Mouse (Mus musculus): ENCODE measurements around the gene H2-Q2. TPM values are rescaled to one million over a fixed set of nuclear protein-coding genes. Genes with fewer than 3 reads are reported as not detected.

H2-Q2 gene
- total and polyA plus RNA-seq, 2 experiments from 2014 or later: 0.22 TPM; not detected in 1

- ATAC-seq (ENCODE audit: insufficient read depth, low read depth): no peak
- H3K4me3 ChIP-seq (ENCODE audit: low read depth, low read length): no peak overlapping the region
- no peaks in the 10 kb centered on the region for H3K36me3 ChIP-seq (replicated peaks; ENCODE audit: control insufficient read depth, insufficient read depth, low read length)
- no peak overlapping the region for H3K9ac ChIP-seq (replicated peaks; ENCODE audit: low read depth, low read length)
- H3K27ac ChIP-seq (ENCODE audit: low read depth): no peak overlapping the region
- TF ChIP-seq CTCF (IDR thresholded peaks at IDR 0.05; ENCODE audit: low read depth) (no peak), EP300 (IDR thresholded peaks at IDR 0.05; ENCODE audit: low read depth) (no peak)
- H3K27me3 ChIP-seq (ENCODE audit: control insufficient read depth, insufficient read depth, low read length): peaks cover 5% of the 10 kb centered on the region; the same call in 1 of the 2 replicates
- no peaks in the 10 kb centered on the region for H3K9me3 ChIP-seq (replicated peaks; ENCODE audit: control insufficient read depth, low read length)
- no peak overlapping the region for H3K4me2 ChIP-seq (ENCODE audit: low read depth, low read length)
- DNase-seq (ENCODE audit: low spot score): no peak
- 71% methylated on average over 2 of the region's 2 CpGs for WGBS
- 0 out of 2 replicates have a peak, but pooled peaks cover 2% of the 10 kb centered on the region for H3K4me1 ChIP-seq (ENCODE audit: control insufficient read depth, insufficient read depth)
Measured at GRCm38 (mm10) chr17:35354071-35354470, 12.0 kb downstream of the H2-Q2 start.

- H3K27me3 ChIP-seq (ENCODE audit: control insufficient read depth, insufficient read depth, low read length): peaks cover 12% of the 10 kb centered on the region; the same call in 1 of the 2 replicates
- H3K4me1 ChIP-seq (ENCODE audit: control insufficient read depth, insufficient read depth): peaks cover 8% of the 10 kb centered on the region; the same call in 1 of the 2 replicates
- no peak for ATAC-seq (ENCODE audit: insufficient read depth, low read depth)
- no peaks in the 10 kb centered on the region for H3K36me3 ChIP-seq (replicated peaks; ENCODE audit: control insufficient read depth, insufficient read depth, low read length)
- H3K4me2 ChIP-seq (ENCODE audit: low read depth, low read length): no peak overlapping the region
- WGBS: 18% methylated on average over 1 of the region's 1 CpGs
- H3K4me3 ChIP-seq (ENCODE audit: low read depth, low read length): no peak overlapping the region
- no peaks in the 10 kb centered on the region for H3K9me3 ChIP-seq (replicated peaks; ENCODE audit: control insufficient read depth, low read length)
- no peak for DNase-seq (ENCODE audit: low spot score)
- no peak overlapping the region; the same call in 1 of the 2 replicates for H3K27ac ChIP-seq (ENCODE audit: low read depth)
- H3K9ac ChIP-seq (replicated peaks; ENCODE audit: low read depth, low read length): no peak overlapping the region
- TF ChIP-seq EP300 (IDR thresholded peaks at IDR 0.05; ENCODE audit: low read depth) (no peak), CTCF (IDR thresholded peaks at IDR 0.05; ENCODE audit: low read depth) (no peak)
Measured at GRCm38 (mm10) chr17:35357086-35357485, 15.0 kb downstream of the H2-Q2 start.

DNA sequence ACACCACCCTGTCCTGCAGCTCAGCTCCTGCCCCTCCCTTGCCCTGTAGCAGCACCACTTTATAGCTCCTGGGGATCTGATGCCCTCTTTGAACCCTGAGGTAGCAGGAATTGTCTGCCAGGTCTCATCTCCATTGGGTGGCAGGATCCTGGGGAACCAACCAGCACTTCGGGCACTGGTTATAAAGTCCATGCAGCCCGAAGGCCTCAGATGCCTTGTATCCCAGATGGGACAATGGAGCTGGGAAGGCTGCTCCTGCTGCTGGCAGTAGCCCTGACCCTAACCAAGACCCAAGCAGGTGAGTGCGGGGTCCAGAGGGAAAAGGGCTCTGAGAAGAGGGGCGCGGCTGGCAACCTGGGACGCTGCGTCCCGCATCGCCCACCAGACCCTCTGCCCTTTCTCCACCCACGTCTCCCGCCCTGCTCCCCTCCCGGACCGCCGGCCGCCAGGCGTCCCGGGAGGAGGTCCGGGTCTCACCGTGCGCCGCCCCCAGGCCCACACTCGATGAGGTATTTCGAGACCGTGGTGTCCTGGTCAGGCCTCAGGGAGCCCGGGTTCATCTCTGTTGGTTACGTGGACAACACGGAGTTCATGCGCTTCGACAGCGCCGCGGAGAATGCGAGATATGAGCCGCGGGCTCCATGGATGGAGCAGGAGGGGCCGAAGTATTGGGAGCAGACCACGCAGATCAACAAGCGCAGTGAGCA lies 16.9 kb downstream of the H2-Q2 start:
- TF ChIP-seq EP300 (IDR thresholded peaks at IDR 0.05; ENCODE audit: low read depth) (no peak), CTCF (IDR thresholded peaks at IDR 0.05; ENCODE audit: low read depth) (no peak)
- Histone ChIP-seq H3K4me2 (ENCODE audit: low read depth, low read length) (peak overlapping the region; percentile 79), H3K4me3 (ENCODE audit: low read depth, low read length) (peak overlapping the region; percentile 51), H3K9me3 (replicated peaks; ENCODE audit: control insufficient read depth, low read length) (peaks cover 6% of the 10 kb centered on the region; the same call in 1 of the 2 replicates), H3K27me3 (ENCODE audit: control insufficient read depth, insufficient read depth, low read length) (peaks cover 12% of the 10 kb centered on the region; the same call in 1 of the 2 replicates), H3K4me1 (ENCODE audit: control insufficient read depth, insufficient read depth) (peaks cover 8% of the 10 kb centered on the region; the same call in 1 of the 2 replicates), H3K36me3 (replicated peaks; ENCODE audit: control insufficient read depth, insufficient read depth, low read length) (no peaks in the 10 kb centered on the region), H3K9ac (replicated peaks; ENCODE audit: low read depth, low read length) (peak overlapping the region; percentile 47), H3K27ac (ENCODE audit: low read depth) (no peak overlapping the region)
- ATAC-seq (ENCODE audit: insufficient read depth, low read depth): no peak
- no peak for DNase-seq (ENCODE audit: low spot score)
- 9% methylated on average over 36 of the region's 38 CpGs for WGBS

- Histone ChIP-seq H3K27ac (ENCODE audit: low read depth) (no peak overlapping the region), H3K4me3 (ENCODE audit: low read depth, low read length) (peak overlapping the region; percentile 51), H3K4me2 (ENCODE audit: low read depth, low read length) (peak overlapping the region; percentile 79), H3K27me3 (ENCODE audit: control insufficient read depth, insufficient read depth, low read length) (peaks cover 12% of the 10 kb centered on the region; the same call in 1 of the 2 replicates), H3K9ac (replicated peaks; ENCODE audit: low read depth, low read length) (peak overlapping the region; percentile 47), H3K36me3 (replicated peaks; ENCODE audit: control insufficient read depth, insufficient read depth, low read length) (no peaks in the 10 kb centered on the region), H3K4me1 (ENCODE audit: control insufficient read depth, insufficient read depth) (peaks cover 8% of the 10 kb centered on the region; the same call in 1 of the 2 replicates), H3K9me3 (replicated peaks; ENCODE audit: control insufficient read depth, low read length) (peaks cover 6% of the 10 kb centered on the region; the same call in 1 of the 2 replicates)
- DNase-seq (ENCODE audit: low spot score): no peak
- ATAC-seq (ENCODE audit: insufficient read depth, low read depth): no peak
- TF ChIP-seq EP300 (IDR thresholded peaks at IDR 0.05; ENCODE audit: low read depth) (no peak), CTCF (IDR thresholded peaks at IDR 0.05; ENCODE audit: low read depth) (no peak)
- WGBS: 17% methylated on average over 21 of the region's 21 CpGs
Measured at GRCm38 (mm10) chr17:35359470-35359862, 17.4 kb downstream of the H2-Q2 start.

- no peaks in the 10 kb centered on the region for H3K4me1 ChIP-seq (ENCODE audit: control insufficient read depth, insufficient read depth)
- 0 out of 2 replicates have a peak within 1 kb of the TSS, but pooled peaks have one; percentile 7 for H3K27ac ChIP-seq (ENCODE audit: low read depth)
- no peaks in the 10 kb centered on the region for H3K36me3 ChIP-seq (replicated peaks; ENCODE audit: control insufficient read depth, insufficient read depth, low read length)
- H3K9ac ChIP-seq (replicated peaks; ENCODE audit: low read depth, low read length): peak within 1 kb of the TSS; percentile 57
- WGBS: 0% methylated on average over 16 of the region's 16 CpGs
- peak within 1 kb of the TSS; percentile 87 for H3K4me2 ChIP-seq (ENCODE audit: low read depth, low read length)
- DNase-seq (ENCODE audit: low spot score) (peak; percentile 84), ATAC-seq (ENCODE audit: insufficient read depth, low read depth) (peak; percentile 97)
- H3K4me3 ChIP-seq (ENCODE audit: low read depth, low read length): peak within 1 kb of the TSS; percentile 62
- no peaks in the 10 kb centered on the region for H3K27me3 ChIP-seq (ENCODE audit: control insufficient read depth, insufficient read depth, low read length)
- H3K9me3 ChIP-seq (replicated peaks; ENCODE audit: control insufficient read depth, low read length): no peaks in the 10 kb centered on the region
- TF ChIP-seq CTCF (IDR thresholded peaks at IDR 0.05; ENCODE audit: low read depth) (no peak), EP300 (IDR thresholded peaks at IDR 0.05; ENCODE audit: low read depth) (no peak)
Measured at GRCm38 (mm10) chr17:35379369-35379728, 37.3 kb downstream of the H2-Q2 start, which contains the start of gene H2-Q4. Gene H2-Q4 (plus strand): TSS chr17:35379617.

Measured in heart, postnatal 0 days (tissue).